Mouse (Mus musculus) inflammation-experienced regulatory T-cells, adult 6 months (primary cell): ENCODE results near the gene Gm48551. TPM values are rescaled to one million over a fixed set of nuclear protein-coding genes. Genes with fewer than 3 reads are reported as not detected.

Experiments
- ATAC-seq: one replicate; pipeline ENCODE4 v1.8.0; 2017
- polyA plus RNA-seq, 3 experiments: library from polyadenylated mRNA; unstranded; fragments of 100-300 nt; shearing (Covaris generic); gene quantifications; one replicate each; pipeline ENCODE4 v1.2.1; 2017

Gm48551 gene
- 1 to 10 TPM in 2 of 3 experiments, under 1 TPM in 1; 0.60 to 1.9 (median 1.1) TPM for polyA plus RNA-seq

- peak; percentile 94 for ATAC-seq
Measured at GRCm38 (mm10) chr10:81383802-81384604, at the start of gene Gm48551, which contains the start of gene Dohh. TSS of gene Gm48551 (plus strand) at chr10:81384466. TSS of gene Dohh (plus strand) at chr10:81384428.

- no peak for ATAC-seq
Measured at GRCm38 (mm10) chr10:81335393-81336340, 48.6 kb upstream of the Gm48551 start.

GRCm38 (mm10) chr10:81336558-81336957 is 47.7 kb upstream of the Gm48551 start:
- no peak for ATAC-seq

- no peak for ATAC-seq
Measured at GRCm38 (mm10) chr10:81340551-81341332, 43.5 kb upstream of the Gm48551 start.

GRCm38 (mm10) chr10:81341333-81341949 is 42.8 kb upstream of the Gm48551 start:
- peak; percentile 49 for ATAC-seq

- ATAC-seq, result peak; percentile 33
Measured at GRCm38 (mm10) chr10:81342686-81343505, 41.4 kb upstream of the Gm48551 start, which contains the start of gene Gipc3. TSS of gene Gipc3 (minus strand) at chr10:81343266.

- peak; percentile 41 for ATAC-seq
Measured at GRCm38 (mm10) chr10:81344421-81345161, 39.7 kb upstream of the Gm48551 start.

GRCm38 (mm10) chr10:81345162-81345534 is 39.1 kb upstream of the Gm48551 start:
- no peak for ATAC-seq

GRCm38 (mm10) chr10:81346453-81347067 is 37.7 kb upstream of the Gm48551 start:
- ATAC-seq, result no peak

GRCm38 (mm10) chr10:81349146-81349545 is 35.1 kb upstream of the Gm48551 start:
- no peak for ATAC-seq

GRCm38 (mm10) chr10:81349961-81350350 is 34.3 kb upstream of the Gm48551 start:
- ATAC-seq, result no peak

GRCm38 (mm10) chr10:81350351-81351063 is 33.8 kb upstream of the Gm48551 start, which contains the start of gene Hmg20b:
TSS of gene Hmg20b (minus strand) at chr10:81350480.
- ATAC-seq, result peak; percentile 96

GRCm38 (mm10) chr10:81351678-81352291 is 32.5 kb upstream of the Gm48551 start:
- no peak for ATAC-seq

GRCm38 (mm10) chr10:81354738-81355477 is 29.4 kb upstream of the Gm48551 start:
- no peak for ATAC-seq

- no peak for ATAC-seq
Measured at GRCm38 (mm10) chr10:81355533-81355932, 28.7 kb upstream of the Gm48551 start.

- ATAC-seq, result no peak
Measured at GRCm38 (mm10) chr10:81356352-81356990, 27.8 kb upstream of the Gm48551 start.
